In the genomic region with DNA sequence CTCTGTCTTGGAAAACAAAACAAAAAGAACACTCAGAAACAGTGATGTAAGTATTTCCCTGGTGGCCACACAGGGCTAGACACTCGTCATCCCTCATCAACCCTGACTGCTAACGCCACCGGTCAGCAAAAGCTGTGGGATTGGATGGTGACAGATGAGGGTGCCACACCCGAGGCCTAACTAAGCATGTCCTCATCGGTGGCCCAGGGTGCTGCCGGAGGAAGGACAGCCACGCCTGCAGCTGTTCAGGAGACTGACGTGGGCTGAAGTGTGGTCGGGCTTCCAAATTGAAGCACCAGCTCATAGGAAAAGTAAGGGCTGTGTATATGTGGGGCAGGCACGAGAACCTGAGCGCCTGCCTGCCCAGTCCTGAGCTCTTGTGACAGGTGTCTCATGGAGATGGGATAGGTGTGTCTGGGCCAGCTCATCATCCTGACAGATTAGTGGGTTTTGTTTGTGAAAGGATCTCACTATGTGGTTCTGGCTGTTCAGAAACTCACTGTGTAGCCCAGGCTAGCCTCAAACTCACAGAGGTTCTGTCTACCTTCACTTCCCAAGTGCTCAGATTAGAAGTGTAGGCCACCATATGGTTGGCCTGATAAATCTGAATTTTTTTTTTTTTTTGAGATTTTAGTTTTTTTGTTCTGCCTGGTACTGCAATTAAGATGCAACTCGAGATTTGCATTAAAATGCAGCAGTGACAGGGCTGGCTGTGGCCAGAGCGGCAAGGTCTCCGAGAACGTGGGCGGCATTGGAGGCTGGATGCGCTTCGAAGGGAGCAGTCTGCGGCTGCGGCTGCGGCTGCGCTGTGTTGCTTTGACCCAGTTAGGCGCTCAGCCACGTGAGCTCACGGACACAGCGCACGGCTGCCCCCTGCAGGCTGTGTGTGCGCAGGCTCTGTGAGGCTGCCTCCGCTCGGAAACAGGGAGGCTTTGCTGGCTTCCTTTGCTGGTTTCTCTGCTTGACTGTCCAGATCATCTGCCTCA, we compare ENCODE assay signal across 8 mouse cellular contexts. TPM values are rescaled to one million over a fixed set of nuclear protein-coding genes. Genes with fewer than 3 reads are reported as not detected.
DNase-seq lines count a peak whose midpoint lies in the region; ATAC-seq and TF ChIP-seq lines count a peak whose summit lies in the region.

No protein-coding gene starts in this region.

- no peak for TF ChIP-seq POLR2A in lung, adult 2 months (IDR thresholded peaks at IDR 0.05; ENCODE audit: borderline replicate concordance, extremely low read depth, low read depth, low read length)

- peak overlapping the region; percentile 38 for H3K4me2 ChIP-seq in forebrain, embryonic 15.5 days (replicated peaks)

- whole genome bisulfite sequencing in forebrain, embryonic 15.5 days, result 32% methylated on average over 30 of the region's 30 CpGs
- 31% methylated on average over 30 of the region's 30 CpGs for WGBS in lung, adult 2 months

- no peak overlapping the region for H3K9ac ChIP-seq in ES-E14 (ENCODE audit: insufficient read depth, low read depth, low read length, poor library complexity, severe bottlenecking)
- H3K9ac ChIP-seq in forebrain, embryonic 15.5 days (replicated peaks), result no peak overlapping the region; the same call in 1 of the 2 replicates

- H3K27ac ChIP-seq in ES-E14 (ENCODE audit: insufficient read depth, low read depth, low read length, poor library complexity, severe bottlenecking), result no peak overlapping the region
- H3K27ac ChIP-seq in forebrain, embryonic 15.5 days (replicated peaks), result peak overlapping the region; percentile 7; the same call in 1 of the 2 replicates

- in situ Hi-C loops in ES-E14 (cut with MboI; ENCODE audit: low sequenced_read_pairs in 2 of 2, unreplicated experiment in 2 of 2), result no loop called here

- H3K4me3 ChIP-seq in ES-E14 (ENCODE audit: insufficient read depth in 1 of 2, low read depth in 1 of 2, low read length in 2 of 2, poor library complexity in 1 of 2, severe bottlenecking in 1 of 2), result no peak overlapping the region
- H3K4me3 ChIP-seq in forebrain, embryonic 15.5 days, result peak overlapping the region; percentile 21
- H3K4me3 ChIP-seq in lung, adult 2 months (replicated peaks; ENCODE audit: extremely low read depth, low read depth, low read length), result no peak overlapping the region

- H3K36me3 ChIP-seq in ES-E14 (ENCODE audit: control insufficient read depth, insufficient read depth, low read length, poor library complexity, severe bottlenecking), result peaks cover 5% of the 10 kb centered on the region; the same call in 1 of the 2 replicates
- H3K36me3 ChIP-seq in forebrain, embryonic 15.5 days, result no peaks in the 10 kb centered on the region; the same call in 1 of the 2 replicates

- H3K4me1 ChIP-seq in ES-E14 (ENCODE audit: control insufficient read depth in 2 of 2, insufficient read depth in 2 of 2, low read length in 2 of 2, poor library complexity in 1 of 2), result peaks cover 0 to 14% of the 10 kb centered on the region in 2 experiments; a peak in 2 of 4 replicates
- H3K4me1 ChIP-seq in forebrain, embryonic 15.5 days, result peaks cover 10% of the 10 kb centered on the region
- H3K4me1 ChIP-seq in lung, adult 2 months (ENCODE audit: control insufficient read depth, insufficient read depth, low read length), result peaks cover 3% of the 10 kb centered on the region; the same call in 1 of the 2 replicates

- no peaks in the 10 kb centered on the region for H3K27me3 ChIP-seq in forebrain, embryonic 15.5 days

- peak; percentile 80 for TF ChIP-seq CTCF in lung, adult 2 months (IDR thresholded peaks at IDR 0.05; ENCODE audit: insufficient read depth, low read length)

- no peaks in the 10 kb centered on the region for H3K9me3 ChIP-seq in ES-E14 (ENCODE audit: control insufficient read depth, insufficient read depth, low read depth, low read length)
- H3K9me3 ChIP-seq in forebrain, embryonic 15.5 days, result no peaks in the 10 kb centered on the region

- intact Hi-C loops in heart, postnatal 25 days (cut with DNase I), result loop anchor here (1.0 to 2.0 kb wide), 2 partner anchors 33 to 64 kb away; no protein-coding TSS in a partner anchor

- peak; percentile 82 for DNase-seq in ES-E14 (ENCODE audit: low read depth, low spot score)
- DNase-seq in cerebellum, adult 11 months, result peak; percentile 92
- DNase-seq in heart, postnatal 25 days (ENCODE audit: low spot score), result peak; percentile 73
- peak; percentile 79 to 91 for DNase-seq in layer of hippocampus, adult 18-20 months (ENCODE audit: low spot score in 2 of 2)
- peak; percentile 78 for DNase-seq in lung, adult 2 months
- peak; percentile 80 for DNase-seq in testis, postnatal 14 days (ENCODE audit: low spot score)

- peak; percentile 92 for ATAC-seq in forebrain, embryonic 15.5 days (replicated peaks)
- ATAC-seq in neutrophil, adult 5-6 weeks (ENCODE audit: extremely low read depth, insufficient number of reproducible peaks, low FRiP score, poor library complexity, severe bottlenecking), result peak; percentile 94

TF ChIP-seq in ES-E14, 5 proteins besides CTCF, POLR2A, EP300 and RAD21:
- TF ChIP-seq ZC3H11A (IDR thresholded peaks at IDR 0.05; ENCODE audit: borderline replicate concordance, low read depth, low read length) (0 out of 2 replicates have a peak, but pooled peaks have one; percentile 31), MAFK (IDR thresholded peaks at IDR 0.05; ENCODE audit: insufficient read depth, low read depth, low read length) (no peak), ZNF384 (IDR thresholded peaks at IDR 0.05; ENCODE audit: low read depth, low read length) (0 out of 2 replicates have a peak, but pooled peaks have one; percentile 9), HCFC1 (IDR thresholded peaks at IDR 0.05; ENCODE audit: borderline replicate concordance, insufficient read depth, low read length) (no peak), CHD2 (IDR thresholded peaks at IDR 0.05; ENCODE audit: low read depth, low read length) (no peak)
TF ChIP-seq in ES-E14: peak in this region for 2.

RNA-seq across cellular contexts. Expression of gene Apopt1, which starts 19.1 kb away (rescaled TPM):
- 14.4 and 15.2 TPM in 2 replicates for total RNA-seq in ES-E14 (2012; rRNA removed)
- 48.2 and 48.7 TPM in 2 replicates for polyA plus RNA-seq in forebrain, embryonic 15.5 days (2015; fragmentation: Nextera tagmentation; extraction: Ambion mirVana)
- 10 to 100 TPM; 32.1 to 36.4 TPM for total RNA-seq in heart, postnatal 25 days (2021)
- 10 to 100 TPM; 32.9 to 37.4 TPM for total RNA-seq in layer of hippocampus, adult 18-20 months (2021)
- 22.5 and 30.9 TPM in 2 replicates for polyA plus RNA-seq in lung, adult 2 months (2012; rRNA removed)
- 19.5 and 25.1 TPM in 2 replicates for total RNA-seq in neutrophil, adult 5-6 weeks (2017)

RNA-seq across cellular contexts. Expression of gene Bag5, which starts 19.1 kb away (rescaled TPM):
- 9.7 and 14.8 TPM in 2 replicates for total RNA-seq in ES-E14 (2012; rRNA removed)
- 65.1 and 69.1 TPM in 2 replicates for polyA plus RNA-seq in forebrain, embryonic 15.5 days (2015; fragmentation: Nextera tagmentation; extraction: Ambion mirVana)
- total RNA-seq in heart, postnatal 25 days (2021), result 10 to 100 TPM; 19.4 to 21.2 TPM
- total RNA-seq in layer of hippocampus, adult 18-20 months (2021), result 10 to 100 TPM; 54.9 to 58.5 TPM
- polyA plus RNA-seq in lung, adult 2 months (2012; rRNA removed), result 21.4 and 21.9 TPM in 2 replicates
- 19.8 and 20.5 TPM in 2 replicates for total RNA-seq in neutrophil, adult 5-6 weeks (2017)

RNA-seq across cellular contexts. Expression of gene Klc1, which starts 26.5 kb away (rescaled TPM):
- 47.2 and 47.9 TPM in 2 replicates for total RNA-seq in ES-E14 (2012; rRNA removed)
- 430 and 440 TPM in 2 replicates for polyA plus RNA-seq in forebrain, embryonic 15.5 days (2015; fragmentation: Nextera tagmentation; extraction: Ambion mirVana)
- 10 to 100 TPM; 94.5 to 95.3 TPM for total RNA-seq in heart, postnatal 25 days (2021)
- 100 to 1,000 TPM; 682 to 695 TPM for total RNA-seq in layer of hippocampus, adult 18-20 months (2021)
- 101 and 113 TPM in 2 replicates for polyA plus RNA-seq in lung, adult 2 months (2012; rRNA removed)
- total RNA-seq in neutrophil, adult 5-6 weeks (2017), result 81.2 and 169 TPM in 2 replicates

RNA-seq across cellular contexts. Expression of gene Trmt61a, which starts 54.2 kb away (rescaled TPM):
- 32.6 and 33.7 TPM in 2 replicates for total RNA-seq in ES-E14 (2012; rRNA removed)
- 10.6 and 12.0 TPM in 2 replicates for polyA plus RNA-seq in forebrain, embryonic 15.5 days (2015; fragmentation: Nextera tagmentation; extraction: Ambion mirVana)
- total RNA-seq in heart, postnatal 25 days (2021), result 1 to 10 TPM; 4.4 to 5.7 TPM
- 10 to 100 TPM; 18.5 to 18.8 TPM for total RNA-seq in layer of hippocampus, adult 18-20 months (2021)
- polyA plus RNA-seq in lung, adult 2 months (2012; rRNA removed), result 21.6 and 24.3 TPM in 2 replicates
- total RNA-seq in neutrophil, adult 5-6 weeks (2017), result 2.7 and 3.6 TPM in 2 replicates

RNA-seq across cellular contexts. Expression of gene Ckb, which starts 60.0 kb away (rescaled TPM):
- total RNA-seq in ES-E14 (2012; rRNA removed), result 333 and 353 TPM in 2 replicates
- polyA plus RNA-seq in forebrain, embryonic 15.5 days (2015; fragmentation: Nextera tagmentation; extraction: Ambion mirVana), result 1,536 and 1,584 TPM in 2 replicates
- total RNA-seq in heart, postnatal 25 days (2021), result 10 to 100 TPM; 91.2 to 98.8 TPM
- 1,000 to 10,000 TPM; 1,388 to 1,396 TPM for total RNA-seq in layer of hippocampus, adult 18-20 months (2021)
- 261 and 274 TPM in 2 replicates for polyA plus RNA-seq in lung, adult 2 months (2012; rRNA removed)
- total RNA-seq in neutrophil, adult 5-6 weeks (2017), result 4.3 and 4.5 TPM in 2 replicates
